Mouse (Mus musculus) neural tube, embryonic 13.5 days (tissue): ENCODE measurements around the gene Usp39. TPM values are rescaled to one million over a fixed set of nuclear protein-coding genes. Genes with fewer than 3 reads are reported as not detected.
A peak's percentile ranks its signal among the peaks of the same experiment; 100 is the strongest.

ENCODE experiments used
- ATAC-seq: fragments of 200-750 bp; cut with Nextera tagmentation; 2 replicates; pipeline ENCODE4 v1.8.0; 2017; ENCODE audit warnings: low read depth, mild to moderate bottlenecking, moderate TSS enrichment, moderate library complexity
- H3K27ac ChIP-seq: fragments of 300-500 bp; sonication (generic); replicated peaks from 2 replicates; pipeline ENCODE4 v1.5.1; 2015; ENCODE audit warnings: moderate library complexity, mild to moderate bottlenecking, inconsistent platforms
- H3K27me3 ChIP-seq: fragments of 300-500 bp; sonication (generic); 2 replicates; pipeline ENCODE4 v1.6.1; 2015; ENCODE audit warnings: mild to moderate bottlenecking, inconsistent platforms
- H3K36me3 ChIP-seq: fragments of 300-500 bp; sonication (generic); 2 replicates; pipeline ENCODE4 v1.6.1; 2015; ENCODE audit warnings: mild to moderate bottlenecking, inconsistent platforms
- H3K4me1 ChIP-seq: fragments of 300-500 bp; sonication (generic); replicated peaks from 2 replicates; pipeline ENCODE4 v1.6.1; 2015; ENCODE audit warnings: inconsistent platforms
- H3K4me2 ChIP-seq: fragments of 300-500 bp; sonication (generic); 2 replicates; pipeline ENCODE4 v1.6.1; 2015; ENCODE audit warnings: inconsistent platforms, mild to moderate bottlenecking, moderate library complexity
- H3K4me3 ChIP-seq: fragments of 300-500 bp; sonication (generic); 2 replicates; pipeline ENCODE4 v1.5.1; 2015; ENCODE audit warnings: mild to moderate bottlenecking, inconsistent platforms
- H3K9ac ChIP-seq: fragments of 300-500 bp; sonication (generic); 2 replicates; pipeline ENCODE4 v1.6.1; 2015; ENCODE audit warnings: moderate library complexity, mild to moderate bottlenecking, inconsistent platforms
- H3K9me3 ChIP-seq: fragments of 300-500 bp; sonication (generic); 2 replicates; pipeline ENCODE4 v1.6.1; 2016; ENCODE audit warnings: inconsistent platforms
- WGBS: fragments of 180-500 bp; shearing (Covaris S2); methylation state at CpG from one replicate; pipeline ENCODE4 v1.1.7; 2015; 5-methylcytosine and 5-hydroxymethylcytosine counted together
- polyA plus RNA-seq: library from polyadenylated mRNA; unstranded; fragments of >200 nt; fragmentation: Nextera tagmentation; extraction: Ambion mirVana; gene quantifications from 2 replicates; pipeline ENCODE4 v1.2.1, GENCODE M21; 2015

Gene Usp39
- polyA plus RNA-seq, 1 experiment from 2014 or later = 47.2 TPM

DNA sequence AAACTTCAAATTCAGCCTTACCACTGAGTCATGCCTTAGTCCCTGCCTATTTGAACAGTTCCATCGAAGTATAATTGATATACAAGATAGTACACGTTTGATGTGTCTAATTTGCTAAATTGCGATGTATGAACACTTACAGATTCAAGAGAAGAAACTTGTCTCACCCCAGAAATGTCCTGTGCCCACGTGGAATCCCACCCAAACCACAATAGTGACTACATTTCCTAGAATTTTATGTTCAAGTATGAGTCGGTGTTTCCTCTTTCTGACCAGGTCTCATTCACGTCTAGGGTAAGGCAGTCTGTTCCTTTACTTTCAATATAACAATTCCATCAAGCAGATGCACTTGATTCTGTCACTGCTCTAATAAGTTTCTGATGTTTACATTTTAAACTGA is 649 bp upstream of the Usp39 start:
- no peak overlapping the region for H3K27ac ChIP-seq
- H3K4me2 ChIP-seq = peak overlapping the region; percentile 85
- 55% methylated on average over 6 of the region's 6 CpGs for WGBS
- H3K27me3 ChIP-seq = no peaks in the 10 kb centered on the region
- H3K4me3 ChIP-seq = peak overlapping the region; percentile 85
- no peaks in the 10 kb centered on the region for H3K9me3 ChIP-seq
- H3K36me3 ChIP-seq = peaks cover 22% of the 10 kb centered on the region
- no peak for ATAC-seq
- peaks cover 42% of the 10 kb centered on the region for H3K4me1 ChIP-seq
- H3K9ac ChIP-seq = peak overlapping the region; percentile 85

DNA sequence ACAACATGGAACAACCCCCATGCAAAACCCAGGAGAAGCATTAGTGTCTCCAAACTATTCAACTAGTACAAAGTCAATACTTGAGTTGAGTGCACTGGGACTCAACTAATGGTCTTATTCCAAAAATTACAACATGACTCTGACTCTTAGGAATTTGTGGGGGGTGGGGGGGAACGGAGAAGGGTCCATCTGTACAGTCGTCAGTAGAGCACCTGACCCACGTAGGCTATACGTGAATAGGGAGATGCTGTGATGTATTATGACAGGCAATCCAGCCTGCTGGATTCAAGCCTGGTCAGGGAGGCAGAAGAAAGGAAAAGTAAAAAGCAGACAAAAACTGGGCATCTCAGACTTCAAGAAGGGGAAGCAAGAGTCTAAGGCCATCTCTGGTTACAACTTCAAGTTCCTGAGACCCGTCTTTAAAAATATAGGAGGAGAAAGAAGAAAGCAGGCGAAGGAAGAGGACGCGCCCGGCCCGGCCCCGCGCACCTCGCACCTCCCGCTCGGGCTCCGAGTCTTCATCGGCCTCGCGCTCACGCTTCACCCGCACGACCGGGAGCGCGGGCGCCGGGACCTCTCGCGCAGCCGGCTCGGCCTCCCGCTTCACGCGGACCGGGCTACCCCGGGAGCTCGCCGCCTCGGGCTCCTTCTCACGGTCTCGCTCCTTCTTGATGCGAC is 449 bp downstream of the Usp39 start:
- peak overlapping the region; percentile 85 for H3K4me3 ChIP-seq
- H3K4me2 ChIP-seq = peak overlapping the region; percentile 85
- no peaks in the 10 kb centered on the region for H3K9me3 ChIP-seq
- peak; percentile 57 for ATAC-seq
- H3K27ac ChIP-seq = peak overlapping the region; percentile 74
- WGBS = under 1% methylated on average over 41 of the region's 42 CpGs
- H3K9ac ChIP-seq = peak overlapping the region; percentile 85
- peaks cover 42% of the 10 kb centered on the region for H3K4me1 ChIP-seq
- no peaks in the 10 kb centered on the region for H3K27me3 ChIP-seq
- H3K36me3 ChIP-seq = peaks cover 12% of the 10 kb centered on the region

DNA sequence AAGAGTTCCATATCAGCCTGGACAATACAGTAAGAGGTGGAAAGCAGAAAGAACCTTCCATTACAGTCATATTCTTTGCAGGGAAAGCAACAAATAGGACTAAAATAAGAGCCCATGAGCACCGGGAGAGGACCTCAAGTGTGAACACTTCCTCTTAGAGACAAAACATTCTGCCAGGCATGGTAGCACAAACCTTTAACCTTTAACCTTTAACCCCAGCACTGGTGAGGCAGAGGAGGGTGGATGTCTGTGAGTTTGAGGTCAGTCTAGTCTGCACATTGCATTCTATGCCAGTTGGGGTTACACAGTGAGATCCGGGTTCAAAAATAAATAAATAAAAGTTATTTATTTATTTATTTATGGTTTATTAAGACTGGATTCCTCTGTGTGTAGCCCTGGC is 4.5 kb downstream of the Usp39 start:
- peaks cover 15% of the 10 kb centered on the region for H3K4me1 ChIP-seq
- H3K27ac ChIP-seq = no peak overlapping the region
- H3K9ac ChIP-seq = no peak overlapping the region
- ATAC-seq = no peak
- H3K4me2 ChIP-seq = no peak overlapping the region
- 74% methylated on average over 2 of the region's 2 CpGs for WGBS
- no peaks in the 10 kb centered on the region for H3K9me3 ChIP-seq
- H3K4me3 ChIP-seq = no peak overlapping the region
- H3K36me3 ChIP-seq = peaks cover 43% of the 10 kb centered on the region
- no peaks in the 10 kb centered on the region for H3K27me3 ChIP-seq

DNA sequence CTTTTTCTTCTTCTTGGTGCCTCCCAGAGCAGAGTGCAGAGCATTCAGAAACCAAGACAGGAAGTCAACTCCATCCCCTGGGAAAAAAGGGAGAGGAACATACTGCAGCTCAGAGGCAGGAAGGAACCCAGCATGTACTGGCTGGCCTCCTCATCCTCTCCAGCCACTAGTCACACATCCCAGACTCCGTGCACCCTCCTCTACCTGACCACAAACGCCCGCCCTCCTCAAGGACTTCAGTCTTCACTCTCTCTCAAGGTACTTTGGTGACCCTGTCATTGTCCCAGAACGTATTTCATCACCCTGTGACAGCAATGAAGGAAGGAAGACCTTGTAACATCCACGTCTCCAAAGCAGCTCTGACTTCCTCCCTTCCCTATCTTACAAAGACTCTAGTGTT is 11.9 kb downstream of the Usp39 start:
- Histone ChIP-seq H3K4me3 (no peak overlapping the region), H3K9ac (no peak overlapping the region), H3K36me3 (peaks cover 96% of the 10 kb centered on the region), H3K4me1 (no peaks in the 10 kb centered on the region), H3K4me2 (no peak overlapping the region), H3K27ac (no peak overlapping the region), H3K9me3 (no peaks in the 10 kb centered on the region), H3K27me3 (no peaks in the 10 kb centered on the region)
- 82% methylated on average over 5 of the region's 5 CpGs for WGBS
- no peak for ATAC-seq

DNA sequence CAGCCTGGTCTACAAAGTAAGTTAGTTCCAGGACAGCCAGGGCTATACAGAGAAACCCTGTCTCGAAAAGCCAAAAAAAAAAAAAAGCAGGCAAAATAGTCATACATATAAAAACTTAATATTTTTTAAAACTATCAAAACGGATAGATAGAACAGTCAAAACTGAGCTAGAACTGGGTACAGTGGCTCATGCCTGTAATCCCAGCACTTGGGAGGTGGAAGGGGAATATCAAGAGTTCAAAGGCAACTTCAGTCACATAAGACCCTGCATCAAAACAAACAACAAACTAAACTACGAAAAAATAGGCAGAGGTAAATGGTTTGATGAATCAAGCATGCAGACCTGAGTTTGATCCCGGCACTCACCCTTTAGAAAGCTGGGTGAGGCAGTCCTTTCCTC is 14.9 kb downstream of the Usp39 start:
- H3K36me3 ChIP-seq = peaks cover 96% of the 10 kb centered on the region

DNA sequence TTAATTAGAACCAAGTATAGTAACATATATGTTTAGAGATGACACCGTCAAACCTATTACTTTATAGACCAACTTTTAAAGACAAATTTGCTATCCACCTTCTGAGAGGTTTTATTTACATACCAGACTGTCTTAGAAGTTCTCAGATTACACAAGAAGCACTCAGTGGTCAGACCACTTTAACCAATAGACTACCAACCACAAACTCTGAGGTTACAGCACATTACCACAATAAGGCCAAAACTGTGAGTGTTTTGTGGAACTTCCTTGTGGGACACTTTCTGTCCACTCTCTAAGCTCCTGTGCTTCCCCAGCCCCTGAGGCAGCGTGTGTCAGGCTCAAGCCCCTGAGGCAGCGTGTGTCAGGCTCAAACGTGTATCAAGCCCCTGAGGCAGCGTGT is 16.0 kb downstream of the Usp39 start:
- Histone ChIP-seq H3K4me3 (no peak overlapping the region), H3K27ac (no peak overlapping the region), H3K4me1 (no peaks in the 10 kb centered on the region), H3K27me3 (no peaks in the 10 kb centered on the region), H3K9ac (no peak overlapping the region), H3K36me3 (peaks cover 96% of the 10 kb centered on the region), H3K4me2 (no peak overlapping the region), H3K9me3 (no peaks in the 10 kb centered on the region)
- 94% methylated on average over 5 of the region's 5 CpGs for WGBS
- no peak for ATAC-seq

More for the DNA sequence above, 14.9 kb downstream of the Usp39 start:
- Histone ChIP-seq H3K27me3 (no peaks in the 10 kb centered on the region), H3K27ac (no peak overlapping the region), H3K4me3 (no peak overlapping the region), H3K9me3 (no peaks in the 10 kb centered on the region), H3K9ac (no peak overlapping the region), H3K4me1 (no peaks in the 10 kb centered on the region), H3K4me2 (no peak overlapping the region)
- no peak for ATAC-seq
- 94% methylated on average over 4 of the region's 4 CpGs for WGBS

DNA sequence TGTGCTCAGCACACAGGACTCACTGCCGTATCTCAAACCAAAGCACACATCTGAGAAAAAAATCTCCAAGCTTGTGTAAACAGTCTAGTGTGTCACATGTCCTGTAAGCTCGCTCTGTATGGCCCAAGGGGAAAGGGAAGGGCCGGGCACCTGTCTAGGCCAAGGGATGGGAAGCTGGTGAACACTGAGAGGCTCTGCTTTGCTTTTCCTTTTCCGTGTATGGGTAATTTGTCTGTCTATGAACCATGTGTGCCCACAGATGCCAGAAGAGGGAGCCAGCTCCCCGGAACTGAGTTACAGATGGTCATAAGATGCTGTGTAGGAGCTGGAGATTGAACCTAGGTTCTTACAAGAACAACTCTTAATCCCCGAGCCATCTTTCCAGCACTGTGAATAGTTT is 18.7 kb downstream of the Usp39 start:
- Histone ChIP-seq H3K9ac (no peak overlapping the region), H3K9me3 (no peaks in the 10 kb centered on the region), H3K4me1 (no peaks in the 10 kb centered on the region), H3K4me2 (no peak overlapping the region), H3K36me3 (peaks cover 96% of the 10 kb centered on the region), H3K27me3 (no peaks in the 10 kb centered on the region), H3K27ac (no peak overlapping the region), H3K4me3 (no peak overlapping the region)
- no peak for ATAC-seq
- 76% methylated on average over 6 of the region's 6 CpGs for whole genome bisulfite sequencing

DNA sequence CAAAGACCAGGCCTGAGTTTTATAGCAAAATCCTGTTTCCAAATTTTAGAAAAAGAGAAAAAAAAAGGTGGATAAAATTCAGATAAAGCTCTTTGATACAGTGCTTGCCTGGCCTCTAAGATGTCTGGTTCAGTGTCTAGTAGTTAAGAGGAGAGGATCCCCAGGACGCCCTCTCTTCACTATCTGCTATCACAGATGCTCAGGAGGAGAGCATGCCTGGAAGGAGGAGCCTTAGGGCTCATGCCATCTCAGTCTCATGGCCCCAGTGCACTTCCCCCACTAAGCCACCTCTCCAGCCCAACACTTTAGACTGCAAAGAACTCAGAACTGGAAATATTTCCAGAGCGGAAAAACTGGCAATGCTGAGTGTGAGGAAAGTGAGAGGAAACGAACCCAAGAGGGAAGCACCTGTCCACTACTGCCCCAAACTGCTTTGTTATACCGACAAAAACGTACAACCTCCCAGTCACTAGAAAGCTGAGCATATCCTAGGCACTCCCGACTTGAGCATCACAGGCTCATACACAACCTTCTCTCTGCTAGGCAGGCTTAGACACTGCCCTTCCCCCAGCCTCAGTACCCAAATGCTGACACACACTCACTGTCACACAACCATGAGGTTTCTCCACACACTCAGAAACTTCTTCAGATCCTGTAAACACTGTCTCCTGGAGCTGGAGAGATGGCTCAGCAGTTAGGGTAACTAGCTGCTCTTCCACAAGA is 21.0 kb downstream of the Usp39 start:
- no peaks in the 10 kb centered on the region for H3K27me3 ChIP-seq
- H3K9ac ChIP-seq = no peak overlapping the region
- H3K4me2 ChIP-seq = no peak overlapping the region
- H3K9me3 ChIP-seq = no peaks in the 10 kb centered on the region
- 94% methylated on average over 6 of the region's 6 CpGs for WGBS
- no peaks in the 10 kb centered on the region for H3K4me1 ChIP-seq
- H3K4me3 ChIP-seq = no peak overlapping the region
- peaks cover 99% of the 10 kb centered on the region for H3K36me3 ChIP-seq
- no peak overlapping the region for H3K27ac ChIP-seq
- no peak for ATAC-seq

DNA sequence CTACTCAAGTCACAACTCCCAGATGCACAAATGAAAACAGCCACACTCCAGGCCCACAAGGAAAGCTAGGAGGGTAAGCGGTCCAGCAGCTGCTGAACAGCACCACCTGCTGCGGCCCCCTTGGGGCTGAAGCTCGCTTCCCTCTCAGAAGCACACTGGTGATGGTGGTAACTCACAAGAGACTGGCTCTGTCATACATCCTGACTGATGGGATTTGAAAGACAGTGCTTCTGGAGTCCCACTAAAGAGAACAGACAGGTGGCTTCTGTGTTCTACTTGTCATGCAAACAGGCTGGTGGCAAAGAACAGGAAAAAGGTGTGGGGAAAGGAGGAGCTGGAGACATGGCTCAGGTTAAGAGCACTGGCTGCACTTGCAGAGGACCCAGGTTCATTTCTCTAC is 22.0 kb downstream of the Usp39 start:
- no peak for ATAC-seq
- no peak overlapping the region for H3K9ac ChIP-seq
- no peaks in the 10 kb centered on the region for H3K27me3 ChIP-seq
- H3K4me2 ChIP-seq = no peak overlapping the region
- 90% methylated on average over 3 of the region's 3 CpGs for WGBS
- no peaks in the 10 kb centered on the region for H3K4me1 ChIP-seq
- H3K27ac ChIP-seq = no peak overlapping the region
- H3K4me3 ChIP-seq = no peak overlapping the region
- H3K36me3 ChIP-seq = peaks cover 99% of the 10 kb centered on the region
- H3K9me3 ChIP-seq = no peaks in the 10 kb centered on the region

DNA sequence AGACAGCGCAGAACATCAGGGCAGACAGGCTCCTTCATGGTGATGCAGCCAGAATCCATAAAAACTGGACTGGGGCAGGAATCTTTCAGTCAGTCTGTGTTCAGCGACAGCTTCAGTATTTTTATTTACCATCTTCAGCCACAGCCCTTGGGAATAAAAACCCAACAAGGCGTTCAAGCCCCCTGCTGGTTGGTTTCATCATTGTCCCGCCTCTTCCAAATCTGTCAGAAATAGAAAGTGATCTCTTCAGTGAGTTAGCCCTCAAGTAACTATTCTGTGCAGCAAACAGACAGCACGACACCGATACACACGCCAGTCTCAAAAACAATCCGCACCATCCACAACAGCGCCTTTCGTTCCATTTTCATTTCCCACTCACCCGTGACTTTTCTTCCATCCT is 26.0 kb downstream of the Usp39 start:
- H3K36me3 ChIP-seq = peaks cover 83% of the 10 kb centered on the region
- H3K9ac ChIP-seq = no peak overlapping the region
- H3K27me3 ChIP-seq = no peaks in the 10 kb centered on the region
- H3K4me1 ChIP-seq = no peaks in the 10 kb centered on the region
- WGBS = 83% methylated on average over 11 of the region's 11 CpGs
- ATAC-seq = no peak
- no peaks in the 10 kb centered on the region for H3K9me3 ChIP-seq
- no peak overlapping the region for H3K4me3 ChIP-seq
- no peak overlapping the region for H3K27ac ChIP-seq
- no peak overlapping the region for H3K4me2 ChIP-seq

DNA sequence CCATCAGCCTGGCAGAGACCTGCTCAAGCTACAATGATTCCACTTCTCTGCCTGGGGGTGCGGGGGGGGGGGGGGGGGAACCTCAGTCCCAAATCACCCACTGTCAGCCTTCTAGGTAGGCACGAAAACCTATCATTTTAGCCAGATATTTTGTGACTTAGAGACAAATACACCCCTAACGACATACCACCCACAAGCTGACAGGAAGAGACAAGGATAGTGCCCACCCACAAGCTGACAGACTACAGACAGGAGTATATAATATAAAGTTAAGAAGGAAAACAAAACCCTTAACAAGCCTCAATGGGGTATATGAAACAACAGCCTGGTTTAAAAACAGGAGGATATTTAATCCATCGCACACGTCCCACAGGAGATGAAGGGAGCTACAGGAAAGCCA is 26.5 kb downstream of the Usp39 start:
- Histone ChIP-seq H3K4me1 (no peaks in the 10 kb centered on the region), H3K9me3 (no peaks in the 10 kb centered on the region), H3K36me3 (peaks cover 77% of the 10 kb centered on the region), H3K27ac (no peak overlapping the region), H3K27me3 (no peaks in the 10 kb centered on the region), H3K4me3 (no peak overlapping the region), H3K4me2 (no peak overlapping the region), H3K9ac (no peak overlapping the region)
- no peak for ATAC-seq
- 79% methylated on average over 5 of the region's 5 CpGs for WGBS

DNA sequence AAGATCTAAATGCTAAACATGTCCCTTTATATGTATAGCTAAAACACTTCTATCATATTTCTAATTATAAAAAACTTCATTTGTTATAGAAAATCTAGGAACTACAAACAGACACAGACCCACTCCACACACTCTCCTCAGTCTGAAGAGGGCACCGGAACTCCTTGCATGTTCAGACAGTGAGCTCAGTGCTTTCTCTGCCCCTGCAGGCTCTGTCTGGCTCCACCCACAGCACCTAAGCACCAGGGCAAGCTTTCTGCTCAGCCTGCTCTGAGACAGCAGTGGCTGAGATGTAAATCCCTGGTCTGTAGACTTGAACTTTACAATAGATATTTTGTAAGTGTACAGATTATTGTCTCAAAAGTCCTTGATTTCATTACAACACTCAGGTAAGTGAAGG is 28.9 kb downstream of the Usp39 start:
- WGBS = 83% methylated on average over 1 of the region's 1 CpGs

DNA sequence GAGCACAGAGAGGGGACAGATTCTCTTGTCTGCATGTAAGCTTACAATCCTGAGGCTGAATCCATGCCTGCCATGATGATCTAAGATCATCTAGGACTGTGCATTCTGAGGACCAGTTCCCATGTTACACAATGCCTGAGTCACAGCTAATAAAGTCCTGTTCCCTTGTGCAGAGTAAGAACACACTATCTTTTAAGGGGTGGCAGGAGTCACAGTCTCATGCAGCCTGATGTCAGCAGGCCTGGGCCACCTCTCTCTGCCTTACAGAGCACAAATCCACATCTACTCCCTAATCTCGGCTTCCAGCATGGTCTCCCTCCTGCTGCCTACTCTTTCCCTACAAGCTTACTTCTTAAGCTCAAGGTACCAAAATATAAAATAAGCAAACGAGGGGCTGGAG is 29.6 kb downstream of the Usp39 start:
- peaks cover 54% of the 10 kb centered on the region for H3K36me3 ChIP-seq
- no peaks in the 10 kb centered on the region for H3K27me3 ChIP-seq
- no peak overlapping the region for H3K9ac ChIP-seq
- WGBS = 93% methylated on average over 2 of the region's 2 CpGs
- no peak overlapping the region for H3K4me3 ChIP-seq
- no peaks in the 10 kb centered on the region for H3K4me1 ChIP-seq
- H3K27ac ChIP-seq = no peak overlapping the region
- H3K9me3 ChIP-seq = no peaks in the 10 kb centered on the region
- no peak for ATAC-seq
- no peak overlapping the region for H3K4me2 ChIP-seq

More for the DNA sequence above, 28.9 kb downstream of the Usp39 start:
- H3K36me3 ChIP-seq = peaks cover 60% of the 10 kb centered on the region
- no peak overlapping the region for H3K4me3 ChIP-seq
- no peaks in the 10 kb centered on the region for H3K4me1 ChIP-seq
- H3K9ac ChIP-seq = no peak overlapping the region
- H3K27me3 ChIP-seq = no peaks in the 10 kb centered on the region
- H3K4me2 ChIP-seq = no peak overlapping the region
- H3K27ac ChIP-seq = no peak overlapping the region
- H3K9me3 ChIP-seq = no peaks in the 10 kb centered on the region
- no peak for ATAC-seq
